Mouse (Mus musculus) hindbrain, embryonic 11.5 days (tissue): ENCODE measurements around the gene Elf1. TPM values are rescaled to one million over a fixed set of nuclear protein-coding genes. Genes with fewer than 3 reads are reported as not detected.
A peak's percentile ranks its signal among the peaks of the same experiment; 100 is the strongest.

Experiments
- ATAC-seq: fragments of 200-750 bp; cut with Nextera tagmentation; 2 replicates; pipeline ENCODE4 v1.8.0; 2017; ENCODE audit warnings: mild to moderate bottlenecking, moderate TSS enrichment, moderate library complexity; ENCODE audit not compliant: low FRiP score
- DNase-seq: peaks from one replicate; pipeline ENCODE4 v3.0.0-alpha.2; 2015; ENCODE audit warnings: low spot score
- H3K27ac ChIP-seq: fragments of 300-500 bp; sonication (generic); 2 replicates; pipeline ENCODE4 v1.5.1; 2014; ENCODE audit warnings: mild to moderate bottlenecking, low read depth, low read length
- H3K27me3 ChIP-seq: fragments of 300-500 bp; sonication (generic); 2 replicates; pipeline ENCODE4 v1.6.1; 2014; ENCODE audit warnings: mild to moderate bottlenecking, low read length, moderate library complexity, mixed read lengths; ENCODE audit not compliant: control insufficient read depth, insufficient read depth
- H3K36me3 ChIP-seq: fragments of 300-500 bp; sonication (generic); 2 replicates; pipeline ENCODE4 v1.6.1; 2014; ENCODE audit warnings: mild to moderate bottlenecking, low read length, moderate library complexity, mixed read lengths; ENCODE audit not compliant: control insufficient read depth, insufficient read depth
- H3K4me1 ChIP-seq: fragments of 300-500 bp; sonication (generic); replicated peaks from 2 replicates; pipeline ENCODE4 v1.6.1; 2014; ENCODE audit warnings: low read length, mixed read lengths; ENCODE audit not compliant: control insufficient read depth, insufficient read depth
- H3K4me2 ChIP-seq: fragments of 300-500 bp; sonication (generic); replicated peaks from 2 replicates; pipeline ENCODE4 v1.6.1; 2014; ENCODE audit warnings: mild to moderate bottlenecking, low read depth, low read length
- H3K4me3 ChIP-seq: fragments of 300-500 bp; sonication (generic); 2 replicates; pipeline ENCODE4 v1.5.1; 2014; ENCODE audit warnings: low read depth, low read length
- H3K9ac ChIP-seq: fragments of 300-500 bp; sonication (generic); 2 replicates; pipeline ENCODE4 v1.6.1; 2014; ENCODE audit warnings: low read depth, low read length
- H3K9me3 ChIP-seq: fragments of 300-500 bp; sonication (generic); 2 replicates; pipeline ENCODE4 v1.6.1; 2016; ENCODE audit warnings: low read length; ENCODE audit not compliant: control insufficient read depth
- WGBS: fragments of 180-500 bp; shearing (Covaris S2); extraction: QIAGEN DNeasy Blood & Tissue Kit; methylation state at CpG from one replicate; pipeline ENCODE4 v1.1.7; 2014; 5-methylcytosine and 5-hydroxymethylcytosine counted together
- polyA plus RNA-seq: library from polyadenylated mRNA; unstranded; fragments of >200 nt; fragmentation: Nextera tagmentation; extraction: Ambion mirVana; gene quantifications from 2 replicates; pipeline ENCODE4 v1.2.1, GENCODE M21; 2014

The Elf1 gene
- polyA plus RNA-seq, 1 experiment from 2014 or later: 9.4 TPM

GRCm38 (mm10) chr14:79549343-79549742 is 68.3 kb downstream of the Elf1 start:
- ATAC-seq (no peak), DNase-seq (no peak)
- Histone ChIP-seq H3K27me3 (no peaks in the 10 kb centered on the region), H3K9me3 (no peaks in the 10 kb centered on the region), H3K4me2 (no peak overlapping the region), H3K27ac (no peak overlapping the region), H3K36me3 (no peaks in the 10 kb centered on the region), H3K4me1 (no peaks in the 10 kb centered on the region), H3K4me3 (no peak overlapping the region), H3K9ac (no peak overlapping the region)
- 82% methylated on average over 7 of the region's 7 CpGs for WGBS

- no peak overlapping the region for H3K9ac ChIP-seq
- WGBS: 90% methylated on average over 2 of the region's 2 CpGs
- ATAC-seq: no peak
- DNase-seq: no peak
- H3K27ac ChIP-seq: no peak overlapping the region
- no peaks in the 10 kb centered on the region for H3K36me3 ChIP-seq
- no peaks in the 10 kb centered on the region for H3K4me1 ChIP-seq
- no peaks in the 10 kb centered on the region for H3K27me3 ChIP-seq
- H3K9me3 ChIP-seq: no peaks in the 10 kb centered on the region
- no peak overlapping the region for H3K4me2 ChIP-seq
- H3K4me3 ChIP-seq: no peak overlapping the region
Measured at GRCm38 (mm10) chr14:79551929-79552328, 70.9 kb downstream of the Elf1 start.

DNA sequence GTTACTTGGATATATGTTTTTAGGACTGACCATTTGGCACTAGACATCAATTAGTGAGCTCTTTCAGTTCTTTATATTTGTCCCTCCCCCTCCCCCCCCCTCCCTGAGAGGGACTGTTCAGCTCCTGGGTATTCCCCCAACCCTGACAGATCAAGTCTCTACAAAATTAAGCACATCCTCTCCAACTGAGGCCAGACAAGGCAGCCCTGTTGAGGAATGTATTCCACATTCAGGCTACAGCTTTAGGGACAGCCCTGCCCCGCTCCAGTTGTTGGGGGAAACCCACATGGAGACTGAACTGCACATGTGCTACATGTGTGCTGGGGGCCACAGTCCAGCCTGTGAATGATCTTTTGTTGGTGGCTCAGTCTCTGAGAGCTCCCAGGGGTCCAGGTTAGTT is 71.9 kb downstream of the Elf1 start:
- H3K27ac ChIP-seq: no peak overlapping the region
- H3K4me2 ChIP-seq: no peak overlapping the region
- no peak overlapping the region for H3K4me3 ChIP-seq
- no peaks in the 10 kb centered on the region for H3K27me3 ChIP-seq
- 90% methylated on average over 1 of the region's 1 CpGs for WGBS
- no peak overlapping the region for H3K9ac ChIP-seq
- H3K4me1 ChIP-seq: no peaks in the 10 kb centered on the region
- DNase-seq: no peak
- H3K36me3 ChIP-seq: no peaks in the 10 kb centered on the region
- no peak for ATAC-seq
- no peaks in the 10 kb centered on the region for H3K9me3 ChIP-seq

DNA sequence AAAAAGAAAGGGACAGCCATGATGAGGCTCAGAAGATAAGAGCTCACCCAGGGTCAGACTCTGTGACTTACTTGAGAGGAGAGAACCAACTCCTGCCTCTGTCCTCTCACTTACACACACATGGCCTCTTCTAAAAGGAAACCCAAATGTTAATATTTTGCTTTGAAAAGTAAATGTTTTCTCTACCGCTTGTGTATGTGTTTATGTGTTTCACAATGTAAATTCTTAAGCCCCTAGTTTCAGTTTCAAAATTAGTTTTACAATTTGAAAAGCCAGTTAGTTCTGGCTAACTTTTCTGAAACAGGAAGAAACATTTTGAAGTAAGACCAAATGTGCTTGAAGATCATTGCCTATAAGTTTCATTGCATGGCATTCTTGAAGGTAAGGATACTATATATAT is 76.8 kb downstream of the Elf1 start:
- H3K36me3 ChIP-seq: no peaks in the 10 kb centered on the region
- no peak overlapping the region for H3K9ac ChIP-seq
- no peak overlapping the region for H3K4me3 ChIP-seq
- WGBS: 88% methylated on average over 1 of the region's 1 CpGs
- DNase-seq: no peak
- H3K9me3 ChIP-seq: no peaks in the 10 kb centered on the region
- ATAC-seq: no peak
- no peak overlapping the region for H3K4me2 ChIP-seq
- no peaks in the 10 kb centered on the region for H3K27me3 ChIP-seq
- H3K4me1 ChIP-seq: no peaks in the 10 kb centered on the region
- H3K27ac ChIP-seq: no peak overlapping the region

DNA sequence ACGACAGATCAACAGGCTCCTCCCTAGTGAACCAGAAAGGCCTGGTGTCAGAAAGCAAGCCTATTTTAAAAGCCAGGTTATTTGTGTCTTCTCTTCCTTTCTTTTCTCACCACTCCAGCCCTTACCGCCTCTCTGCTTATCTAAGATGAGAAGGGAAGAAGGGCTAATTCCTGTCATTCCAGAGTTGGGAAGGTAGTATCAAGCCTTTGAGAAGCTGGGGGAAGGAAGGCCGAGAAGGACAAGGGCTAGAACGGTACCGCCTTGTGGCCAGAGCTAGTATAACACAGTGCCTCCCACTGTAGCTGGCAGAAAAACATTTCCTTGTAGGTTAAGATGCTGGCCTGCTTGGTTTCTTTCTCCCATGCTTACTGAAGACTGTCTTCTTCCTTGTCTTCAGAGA is 81.8 kb downstream of the Elf1 start:
- no peak overlapping the region for H3K27ac ChIP-seq
- no peak overlapping the region for H3K9ac ChIP-seq
- DNase-seq (peak; percentile 53), ATAC-seq (no peak)
- H3K4me1 ChIP-seq: no peaks in the 10 kb centered on the region
- H3K27me3 ChIP-seq: no peaks in the 10 kb centered on the region
- H3K4me3 ChIP-seq: no peak overlapping the region
- no peak overlapping the region for H3K4me2 ChIP-seq
- 22% methylated on average over 5 of the region's 5 CpGs for WGBS
- no peaks in the 10 kb centered on the region for H3K9me3 ChIP-seq
- no peaks in the 10 kb centered on the region for H3K36me3 ChIP-seq

- H3K9ac ChIP-seq: no peak overlapping the region
- 69% methylated on average over 6 of the region's 6 CpGs for WGBS
Measured at GRCm38 (mm10) chr14:79564784-79565183, 83.8 kb downstream of the Elf1 start.

DNA sequence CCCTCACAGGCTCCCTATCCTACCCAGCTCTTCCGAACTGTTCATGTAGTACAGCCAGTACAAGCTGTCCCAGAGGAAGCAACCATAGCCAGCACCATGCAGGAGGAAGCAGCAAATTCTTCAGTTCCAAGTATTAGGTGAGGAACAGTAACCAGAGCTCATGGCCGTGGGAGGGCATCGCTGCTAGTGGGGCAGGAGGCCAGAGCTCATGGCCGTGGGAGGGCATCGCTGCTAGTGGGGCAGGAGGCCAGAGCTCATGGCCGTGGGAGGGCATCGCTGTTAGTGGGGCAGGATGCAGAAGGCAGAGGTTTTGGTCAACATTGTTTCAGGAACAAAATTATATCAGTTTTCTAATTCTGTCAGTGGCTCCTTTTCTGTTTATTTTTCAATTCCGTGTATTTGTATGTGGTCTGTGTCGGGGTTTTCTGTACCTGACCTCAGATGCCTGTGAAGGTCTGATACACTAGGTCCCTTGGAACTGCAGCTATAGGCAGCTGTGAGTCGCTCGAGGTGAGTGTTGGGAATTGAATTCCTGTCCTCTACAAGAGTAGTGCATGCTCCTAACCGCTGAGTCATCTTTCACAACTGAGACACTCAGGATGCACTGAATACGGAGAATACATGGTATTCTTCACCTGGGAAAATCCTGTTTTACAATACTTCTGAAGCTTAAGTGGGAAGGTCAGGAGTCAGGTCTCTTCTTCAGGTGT is 92.6 kb downstream of the Elf1 start:
- ATAC-seq: no peak
- no peaks in the 10 kb centered on the region for H3K4me1 ChIP-seq
- H3K9ac ChIP-seq: no peak overlapping the region
- no peak for DNase-seq
- no peak overlapping the region for H3K4me3 ChIP-seq
- H3K27ac ChIP-seq: no peak overlapping the region
- no peaks in the 10 kb centered on the region for H3K27me3 ChIP-seq
- WGBS: 91% methylated on average over 13 of the region's 13 CpGs
- H3K4me2 ChIP-seq: no peak overlapping the region
- no peaks in the 10 kb centered on the region for H3K9me3 ChIP-seq
- H3K36me3 ChIP-seq: no peaks in the 10 kb centered on the region

More at GRCm38 (mm10) chr14:79564784-79565183, 83.8 kb downstream of the Elf1 start:
- Histone ChIP-seq H3K36me3 (no peaks in the 10 kb centered on the region), H3K4me1 (no peaks in the 10 kb centered on the region), H3K27ac (no peak overlapping the region), H3K27me3 (no peaks in the 10 kb centered on the region), H3K9me3 (no peaks in the 10 kb centered on the region), H3K4me2 (no peak overlapping the region), H3K4me3 (no peak overlapping the region)
- ATAC-seq: no peak
- DNase-seq: no peak

DNA sequence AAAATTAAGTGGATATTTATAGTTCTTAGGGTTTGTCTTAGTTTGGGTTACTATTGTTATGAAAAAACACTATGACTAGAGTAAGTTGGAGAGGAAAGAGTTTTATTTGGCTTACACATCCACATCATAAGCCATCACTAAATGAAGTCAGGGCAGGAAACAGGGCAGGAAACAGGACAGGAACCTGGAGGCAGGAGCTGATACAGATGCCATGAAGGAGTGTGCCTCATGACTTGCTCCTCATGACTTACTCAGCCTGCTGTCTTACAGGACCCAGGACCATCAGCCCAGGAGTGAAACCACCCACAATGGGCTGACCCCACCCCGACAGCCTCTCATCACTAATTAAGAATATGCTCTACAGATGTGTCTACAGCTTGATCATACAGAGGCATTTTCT is 93.4 kb downstream of the Elf1 start:
- WGBS: 93% methylated on average over 1 of the region's 1 CpGs

DNA sequence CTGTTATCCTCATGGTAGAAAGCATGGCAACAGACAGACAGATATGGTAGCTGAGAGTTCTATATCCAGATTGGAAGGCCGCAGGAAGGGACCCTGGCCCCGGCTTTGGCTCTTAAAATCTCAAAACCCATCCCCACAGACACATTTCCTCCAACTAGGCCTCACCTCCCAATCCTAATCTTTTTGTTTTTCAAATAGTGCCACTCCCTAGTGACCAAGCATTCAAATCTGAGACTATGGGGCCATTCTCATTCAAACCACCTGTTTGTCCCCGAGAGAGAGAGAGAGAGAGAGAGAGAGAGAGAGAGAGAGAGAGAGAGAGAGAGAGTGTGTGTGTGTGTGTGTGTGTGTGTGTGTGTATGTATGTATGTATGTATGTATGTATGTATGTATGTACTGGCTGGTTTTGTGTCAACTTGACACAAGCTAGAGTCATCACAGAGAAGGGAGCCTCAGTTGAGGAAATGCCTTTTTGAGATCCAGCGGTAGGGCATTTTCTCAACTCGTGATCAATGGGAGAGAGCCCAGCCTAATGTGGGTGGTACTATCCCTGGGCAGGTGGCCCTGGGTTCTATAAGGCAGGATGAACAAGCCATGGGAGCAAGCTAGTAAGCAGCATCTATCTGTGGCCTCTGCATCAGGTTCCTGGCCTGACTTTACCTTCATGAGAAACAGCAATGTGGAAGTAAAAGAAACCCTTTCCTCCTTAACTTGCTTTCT is 102.7 kb downstream of the Elf1 start:
- H3K9ac ChIP-seq: no peak overlapping the region
- peaks cover 2% of the 10 kb centered on the region; the same call in 1 of the 2 replicates for H3K4me1 ChIP-seq
- no peak overlapping the region for H3K4me3 ChIP-seq
- DNase-seq: no peak
- no peak overlapping the region for H3K4me2 ChIP-seq
- H3K27me3 ChIP-seq: no peaks in the 10 kb centered on the region
- H3K36me3 ChIP-seq: no peaks in the 10 kb centered on the region
- no peak for ATAC-seq
- H3K9me3 ChIP-seq: no peaks in the 10 kb centered on the region
- H3K27ac ChIP-seq: no peak overlapping the region
- WGBS: 80% methylated on average over 5 of the region's 5 CpGs

More for the DNA sequence above, 93.4 kb downstream of the Elf1 start:
- H3K27me3 ChIP-seq: no peaks in the 10 kb centered on the region
- H3K27ac ChIP-seq: no peak overlapping the region
- H3K4me1 ChIP-seq: no peaks in the 10 kb centered on the region
- no peak overlapping the region for H3K4me3 ChIP-seq
- H3K4me2 ChIP-seq: no peak overlapping the region
- H3K9me3 ChIP-seq: no peaks in the 10 kb centered on the region
- ATAC-seq (no peak), DNase-seq (no peak)
- no peak overlapping the region for H3K9ac ChIP-seq
- H3K36me3 ChIP-seq: no peaks in the 10 kb centered on the region
